Mouse (Mus musculus) liver, embryonic 14.5 days (tissue): ENCODE data around the gene Rplp0.

Experiments used
- CTCF ChIP-seq: IDR thresholded peaks from 2 replicates; pipeline ENCODE4 v1.5.1; 2016; ENCODE audit warnings: antibody characterized with exemption, low read depth, control low read depth
- EP300 ChIP-seq: IDR thresholded peaks from 2 replicates; pipeline ENCODE4 v1.6.1; 2016; ENCODE audit warnings: antibody characterized with exemption, low read depth

- TF ChIP-seq EP300 (no peak), CTCF (no peak)
Observed at GRCm38 (mm10) chr5:115514896-115515587, 44.2 kb upstream of the Rplp0 start.
